Comparison of ENCODE assay signal across 16 mouse cellular contexts in the genomic region with DNA sequence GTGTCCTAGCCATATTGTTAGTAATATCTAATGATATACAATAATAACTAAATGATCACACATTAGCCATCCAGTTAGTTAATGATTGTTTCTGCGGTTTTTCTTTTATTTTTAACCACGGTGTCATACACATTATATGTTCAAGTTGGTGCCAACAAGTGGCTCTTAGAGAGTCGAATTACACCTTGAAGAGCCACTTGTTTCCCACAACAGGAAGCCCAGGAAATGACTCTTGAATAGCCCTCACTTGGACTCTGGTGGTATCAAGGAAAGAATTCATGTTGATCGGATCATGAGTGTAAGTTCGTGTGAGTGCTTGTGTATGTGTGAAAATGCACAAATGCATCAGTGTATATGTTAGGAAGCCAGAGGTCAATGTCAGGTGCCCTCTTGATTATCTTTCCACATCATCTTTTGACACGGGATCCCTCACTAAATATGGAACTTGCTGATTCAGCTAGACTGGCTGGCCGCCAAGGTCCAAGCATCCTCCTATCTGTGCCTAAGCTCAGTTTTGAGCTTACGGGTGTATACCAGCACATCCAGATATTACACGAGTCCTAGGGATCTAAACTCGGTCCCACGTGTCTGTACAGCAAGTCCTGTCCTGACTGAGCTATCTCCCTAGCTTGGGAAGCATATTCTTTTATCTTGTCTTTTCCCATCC. TPM values are rescaled to one million over a fixed set of nuclear protein-coding genes. Genes with fewer than 3 reads are reported as not detected.
A peak's percentile ranks its signal among the peaks of the same experiment; 100 is the strongest.
DNase-seq lines count a peak whose midpoint lies in the region; ATAC-seq lines count a peak whose summit lies in the region.
"Had no signal": no experiment of that assay in that cellular context is flagged by ENCODE, and none has a peak within 500 bp of the region (broad histone marks: within the 10 kb centered on the region; RNA-seq: fewer than 3 reads in every experiment).

No protein-coding gene starts in this region.

- no peak overlapping the region for H3K4me2 ChIP-seq in kidney, embryonic 16.5 days (replicated peaks; ENCODE audit: low read depth, low read length)
- H3K4me2 ChIP-seq: forebrain, embryonic 13.5 days had no signal

- 71% methylated on average over 11 of the region's 11 CpGs for WGBS in kidney, embryonic 16.5 days

- no peaks in the 10 kb centered on the region for H3K4me1 ChIP-seq in kidney, embryonic 16.5 days (ENCODE audit: insufficient read depth, low read length)
- H3K4me1 ChIP-seq: forebrain, embryonic 13.5 days had no signal

- peak; percentile 22 to 65 for DNase-seq in adrenal gland, adult (ENCODE audit: inconsistent age in 2 of 2, low spot score in 1 of 2)
- DNase-seq in adrenal gland, postnatal 4 days (ENCODE audit: low spot score in 2 of 2) = no peak
- peak; percentile 2 to 9 for DNase-seq in kidney, postnatal 36 days
- peak; percentile 71 for DNase-seq in adrenal gland, postnatal 25 days
- peak; percentile 64 to 72 for DNase-seq in cerebellum, postnatal 14 days
- no peak for DNase-seq in layer of hippocampus, postnatal 25 days (ENCODE audit: extremely low spot score in 1 of 2, low spot score in 1 of 2)
- no peak for DNase-seq in left cerebral cortex, adult 9 months (ENCODE audit: low spot score in 2 of 2)
- DNase-seq: kidney, adult 11 months; liver; right cerebral cortex, postnatal 4 days; thymus, adult 2 months had no signal

- ATAC-seq in kidney, embryonic 16.5 days (ENCODE audit: low FRiP score, low TSS enrichment) = no peak
- ATAC-seq: forebrain, embryonic 13.5 days; hindbrain, embryonic 16.5 days had no signal

- H3K27me3 ChIP-seq in kidney, embryonic 16.5 days (ENCODE audit: insufficient read depth, low read length) = no peaks in the 10 kb centered on the region
- H3K27me3 ChIP-seq: CH12.LX; forebrain, embryonic 13.5 days had no signal

- no peak overlapping the region for H3K9ac ChIP-seq in kidney, embryonic 16.5 days (replicated peaks; ENCODE audit: low read length)
- H3K9ac ChIP-seq: forebrain, embryonic 13.5 days had no signal

- H3K36me3 ChIP-seq in kidney, embryonic 16.5 days (ENCODE audit: insufficient read depth, low read length) = no peaks in the 10 kb centered on the region

- H3K4me3 ChIP-seq in kidney, embryonic 16.5 days (ENCODE audit: low read length) = no peak overlapping the region
- H3K4me3 ChIP-seq: forebrain, embryonic 13.5 days; layer of hippocampus, adult 2 months had no signal

- no peaks in the 10 kb centered on the region for H3K9me3 ChIP-seq in kidney, embryonic 16.5 days (ENCODE audit: low read length)
- H3K9me3 ChIP-seq: forebrain, embryonic 13.5 days had no signal

- no peak overlapping the region for H3K27ac ChIP-seq in kidney, embryonic 16.5 days (ENCODE audit: low read length)
- H3K27ac ChIP-seq: forebrain, embryonic 13.5 days; layer of hippocampus, adult 2 months had no signal

RNA-seq across cellular contexts. Expression of a gene that starts 46.2 kb away (rescaled TPM):
- under 1 TPM; 0.51 to 0.98 TPM for total RNA-seq in adrenal gland, postnatal 4 days (2021)
- polyA plus RNA-seq in kidney, embryonic 16.5 days (2015; fragmentation: Nextera tagmentation; extraction: Ambion mirVana) = 0.41 and 0.59 TPM in 2 replicates
- 1.7 and 2.6 TPM in 2 replicates for total RNA-seq in adrenal gland, postnatal 25 days (2021)
- 1 to 10 TPM; 5.7 to 6.1 TPM for total RNA-seq in layer of hippocampus, postnatal 25 days (2021)
- total RNA-seq: CH12.LX had no signal
- polyA plus RNA-seq: thymus, adult 2 months had no signal

Comparison
In these comparisons a context has a peak if more than half of its experiments do, and no peak if none do; other contexts are left out.
1. DNase-seq: peak in adrenal gland, adult (2 of 2), kidney, postnatal 36 days (2 of 2), adrenal gland, postnatal 25 days (single experiment) and cerebellum, postnatal 14 days (2 of 2); none in adrenal gland, postnatal 4 days (0 of 2), layer of hippocampus, postnatal 25 days (0 of 2) and left cerebral cortex, adult 9 months (0 of 2).